Mouse (Mus musculus): Measurements from ENCODE around the gene Map3k15.

Gene Map3k15

DNA sequence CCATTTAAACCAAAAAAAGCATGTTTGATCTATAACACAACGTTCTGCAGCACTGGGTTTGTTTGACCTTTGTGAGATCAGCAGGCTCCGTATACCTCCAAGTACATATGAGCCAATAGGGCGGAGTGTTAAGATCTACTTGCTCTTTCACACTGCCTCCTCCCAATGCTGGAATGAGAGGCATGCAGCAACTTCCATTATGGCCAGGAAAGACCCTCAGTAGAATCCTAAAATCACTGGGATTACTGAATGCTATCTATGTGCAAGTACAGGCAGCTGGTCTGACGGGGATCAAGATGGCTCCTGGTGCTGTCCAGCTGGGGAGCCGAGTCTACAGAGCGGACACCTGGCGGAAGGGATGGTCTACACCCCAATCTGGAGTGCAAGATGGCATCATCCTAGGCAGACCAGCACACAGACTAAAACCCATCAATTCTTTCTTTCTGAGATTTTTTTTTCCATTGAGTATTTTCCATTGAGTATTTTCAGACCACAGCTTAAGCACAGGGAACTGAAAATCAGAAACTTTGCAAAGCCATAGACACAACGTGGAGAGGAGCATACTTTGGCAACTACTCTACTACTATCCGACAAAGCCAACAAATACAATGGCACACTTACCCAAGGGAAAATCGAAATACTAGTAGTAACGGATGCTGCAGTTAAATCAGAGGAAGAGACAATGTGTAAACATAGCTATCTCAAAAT is 146.1 kb downstream of the Map3k15 start:
- DNase-seq (ENCODE audit: extremely low spot score): no peak

DNA sequence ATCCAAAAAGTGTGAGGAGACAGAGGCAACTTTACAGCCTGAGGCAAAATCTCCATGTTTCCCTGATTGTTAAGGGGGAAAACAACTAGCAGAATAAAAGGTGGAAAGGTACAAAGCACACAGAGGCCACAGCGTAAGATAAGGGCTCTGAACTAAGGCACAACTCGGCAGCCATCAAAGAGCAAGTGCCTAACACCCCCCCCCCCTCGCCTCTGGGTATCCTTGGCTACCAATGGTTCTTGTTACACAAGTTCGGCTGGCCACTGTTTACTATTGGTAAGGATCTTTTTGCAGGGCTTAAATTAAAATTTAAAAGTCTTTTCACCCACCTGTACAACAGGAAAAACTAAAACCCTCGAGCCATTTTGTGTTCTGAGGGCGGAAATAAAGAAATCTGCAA is 147.5 kb downstream of the Map3k15 start:
- DNase-seq (ENCODE audit: extremely low spot score): peak; percentile 21

DNA sequence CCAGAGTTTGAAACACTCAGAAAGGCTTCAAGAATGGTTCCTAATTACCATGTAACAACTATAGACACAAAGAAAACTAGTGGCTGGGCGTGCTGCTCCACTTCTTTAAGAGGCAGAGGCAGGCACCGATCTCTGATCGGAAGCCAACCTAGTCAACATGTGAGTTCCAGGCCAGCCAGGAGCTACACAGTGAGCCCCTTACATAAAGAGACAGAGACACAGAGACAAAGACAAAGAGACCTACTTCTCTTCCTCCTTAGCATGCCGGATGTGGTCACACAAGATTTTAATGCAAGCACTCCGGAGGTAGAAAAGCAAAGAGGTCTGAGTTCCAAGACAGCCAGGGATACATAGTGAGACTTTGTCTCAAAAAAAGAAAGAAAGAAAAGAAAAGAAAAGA is 147.9 kb downstream of the Map3k15 start:
- DNase-seq (ENCODE audit: extremely low spot score): no peak

DNA sequence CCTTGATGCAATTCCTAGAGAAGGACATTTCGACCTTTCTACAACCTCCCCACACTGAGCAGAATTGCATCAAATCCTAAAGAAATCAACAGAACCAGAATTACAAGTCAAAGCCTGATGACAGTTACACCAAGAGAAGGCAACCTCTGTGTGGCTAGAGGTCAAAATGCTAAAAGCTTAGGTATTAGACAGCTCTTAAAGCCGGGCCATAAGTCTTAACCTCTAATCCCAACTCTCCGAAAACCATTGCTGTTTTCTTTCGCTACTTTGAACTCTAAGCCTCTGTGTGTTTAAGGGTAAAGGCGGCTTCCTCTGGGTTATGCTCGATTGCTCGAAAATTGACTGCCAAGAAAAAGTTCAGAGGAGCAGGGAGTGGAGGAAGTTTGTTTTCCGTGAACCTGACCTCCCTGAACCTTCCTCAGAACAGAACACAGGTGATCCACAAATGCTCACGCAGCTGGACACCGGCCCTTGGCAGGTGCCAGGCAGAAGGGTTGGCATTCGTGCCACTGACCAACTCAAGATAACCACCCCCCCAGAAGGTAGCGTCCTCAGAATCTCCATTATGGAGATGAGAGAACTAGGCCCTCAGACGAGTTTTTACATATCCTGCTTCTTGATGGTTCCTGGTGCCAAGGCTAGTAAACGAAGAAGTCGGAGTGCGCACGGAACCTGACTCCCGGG is 149.1 kb downstream of the Map3k15 start:
- DNase-seq (ENCODE audit: extremely low spot score): no peak

DNA sequence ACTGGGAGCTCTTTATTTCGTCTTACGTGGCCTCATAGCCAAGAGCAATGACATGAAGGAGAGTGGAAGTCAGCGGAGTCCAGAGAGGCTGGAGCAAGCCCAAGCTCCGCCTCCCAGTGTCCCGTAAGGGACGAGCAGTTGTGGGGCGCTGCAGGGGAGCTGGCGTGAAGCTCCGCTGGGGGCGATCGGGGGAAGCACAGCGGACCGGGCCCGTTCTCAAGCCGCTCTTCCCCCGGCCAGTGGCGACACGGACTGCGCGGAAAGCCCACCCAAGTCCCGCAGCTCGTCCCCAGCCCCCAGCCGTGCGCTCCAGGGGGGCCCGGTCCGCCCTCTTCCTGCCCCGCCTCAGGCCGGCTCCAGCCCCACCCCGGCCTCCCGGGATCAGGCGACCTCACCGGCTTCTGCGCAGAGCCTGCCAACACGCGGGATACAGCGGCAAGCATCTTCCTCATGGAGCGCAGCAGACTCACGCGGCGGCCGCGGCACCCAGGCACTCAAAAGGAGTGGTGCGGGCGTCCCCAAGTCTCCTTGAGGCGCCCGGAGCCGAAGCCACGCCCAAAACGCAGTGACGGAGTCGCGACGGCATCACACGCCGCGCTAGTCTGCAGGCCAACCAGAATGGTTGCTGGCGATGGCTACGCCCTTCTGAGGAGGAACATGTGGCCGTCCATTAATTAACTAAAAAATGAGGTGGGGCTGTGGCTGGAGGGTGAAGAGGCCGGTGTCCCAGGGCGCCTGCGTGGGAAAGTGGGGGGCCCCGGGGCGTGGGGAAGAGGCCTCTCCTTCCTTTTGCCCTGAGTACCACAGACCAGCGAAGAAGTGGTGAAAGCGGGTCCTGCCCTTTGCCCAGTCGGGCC is 149.9 kb downstream of the Map3k15 start, which contains the start of gene Pdha1:
TSS of gene Pdha1 (minus strand) at position 553 of the 857 bp plus-strand sequence.
- DNase-seq (ENCODE audit: extremely low spot score): peak; percentile 81

DNA sequence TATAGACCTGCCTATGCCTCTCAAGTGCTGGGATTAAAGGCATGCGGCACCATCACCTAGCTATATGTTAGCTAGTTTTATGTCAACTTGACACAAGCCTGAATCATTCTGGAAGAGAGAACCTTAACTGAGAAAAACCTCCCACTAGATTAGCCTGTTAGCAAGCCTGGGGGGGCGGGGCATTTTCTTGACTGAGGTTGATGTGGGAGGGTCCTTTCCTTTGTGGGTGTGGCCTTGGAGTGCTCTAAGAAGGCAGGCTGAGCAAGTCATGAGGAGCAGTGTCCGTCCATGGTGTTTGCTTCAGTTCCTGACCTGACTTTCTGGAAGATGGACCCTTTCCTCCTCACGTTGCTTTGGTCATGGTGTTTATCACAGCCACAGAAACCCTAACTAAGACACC is 158.6 kb downstream of the Map3k15 start:
- no peak for DNase-seq (ENCODE audit: extremely low spot score)

DNA sequence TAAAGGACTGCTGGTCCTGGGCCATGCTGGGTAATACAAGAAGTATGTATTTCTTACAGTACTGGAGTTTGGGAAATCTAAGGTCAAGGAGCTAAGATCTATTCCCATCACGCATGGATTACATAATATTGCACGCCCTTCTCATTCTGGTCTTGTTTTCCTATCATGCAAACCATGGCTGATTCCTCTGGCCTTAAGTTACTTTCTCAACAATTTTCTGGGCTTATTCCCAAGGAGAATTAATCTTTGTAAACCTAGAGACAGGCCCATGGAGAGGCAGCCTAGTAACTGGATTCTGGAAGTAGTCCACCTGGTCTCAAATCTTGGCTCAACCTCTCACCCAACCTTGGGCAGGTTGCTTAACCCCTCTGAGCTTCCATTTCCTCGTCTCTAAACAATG is 159.2 kb downstream of the Map3k15 start:
- DNase-seq (ENCODE audit: extremely low spot score): no peak

DNA sequence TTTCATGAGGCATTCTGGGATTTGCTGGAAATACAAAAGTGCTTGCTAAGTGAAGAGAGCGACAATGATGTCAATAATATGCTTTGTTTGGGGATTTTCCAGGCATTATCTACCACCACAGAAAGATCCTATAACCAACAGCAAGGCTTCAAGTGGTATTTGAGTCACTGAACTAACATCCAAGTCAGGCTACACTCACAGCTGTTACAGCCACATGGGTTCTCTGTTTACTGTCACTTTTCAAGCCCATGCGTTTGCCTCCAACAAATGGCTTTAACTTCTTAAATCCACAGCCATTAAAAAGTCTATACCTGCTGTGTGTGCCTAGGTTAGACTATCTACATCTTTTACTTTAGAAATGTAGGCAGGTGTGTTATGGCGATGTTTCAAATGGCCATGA is 160.6 kb downstream of the Map3k15 start:
- no peak for DNase-seq (ENCODE audit: extremely low spot score)

DNA sequence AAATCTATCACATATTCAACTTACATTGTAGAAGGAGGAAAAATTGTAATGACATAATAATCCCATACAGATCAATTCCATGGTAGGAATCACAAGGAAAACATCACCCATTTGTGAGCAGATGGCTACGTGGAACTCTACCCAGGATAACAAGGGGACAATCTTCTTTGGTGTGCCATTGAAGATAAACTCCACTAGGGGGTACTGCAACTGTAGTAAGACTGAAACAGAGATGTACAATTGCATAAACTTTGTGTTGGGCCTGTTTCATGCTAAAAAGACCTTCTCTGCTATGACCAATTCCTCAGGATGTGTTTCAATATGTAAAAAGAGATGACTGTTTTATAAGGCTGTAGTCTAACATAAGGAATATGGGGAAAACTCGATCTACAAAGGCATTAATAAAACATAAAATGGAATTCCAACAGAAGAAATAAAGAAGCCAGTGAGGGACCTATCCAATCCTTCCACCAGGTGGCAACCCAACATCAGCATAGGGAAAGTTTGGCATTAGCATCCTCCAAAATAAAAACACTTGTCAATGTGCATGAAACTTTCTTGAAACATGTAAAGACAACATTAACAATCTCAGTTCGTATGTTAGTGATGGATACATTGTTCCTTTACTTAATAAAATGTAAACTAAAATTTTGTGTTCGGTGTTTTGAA is 165.0 kb downstream of the Map3k15 start:
- DNase-seq (ENCODE audit: extremely low spot score): no peak

DNA sequence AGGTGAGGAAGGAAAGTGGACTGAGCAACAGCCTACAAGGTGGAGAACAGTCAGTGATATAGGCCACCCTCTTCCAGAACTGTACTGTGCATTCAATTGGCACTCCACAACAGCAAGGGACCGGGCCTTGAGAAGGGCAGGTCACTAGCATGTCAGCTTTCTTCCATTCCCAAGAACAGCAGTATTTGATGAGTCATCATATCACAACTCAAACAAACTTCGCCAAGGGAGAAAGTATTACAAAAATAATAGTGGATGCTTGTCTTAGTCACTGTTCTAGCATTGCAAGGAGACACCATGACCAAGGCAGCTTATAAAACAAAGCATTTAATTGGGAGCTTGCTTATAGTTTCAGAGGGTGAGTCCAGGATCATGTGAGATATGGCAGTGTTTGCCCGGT is 176.0 kb downstream of the Map3k15 start:
- no peak for DNase-seq (ENCODE audit: extremely low spot score)

DNA sequence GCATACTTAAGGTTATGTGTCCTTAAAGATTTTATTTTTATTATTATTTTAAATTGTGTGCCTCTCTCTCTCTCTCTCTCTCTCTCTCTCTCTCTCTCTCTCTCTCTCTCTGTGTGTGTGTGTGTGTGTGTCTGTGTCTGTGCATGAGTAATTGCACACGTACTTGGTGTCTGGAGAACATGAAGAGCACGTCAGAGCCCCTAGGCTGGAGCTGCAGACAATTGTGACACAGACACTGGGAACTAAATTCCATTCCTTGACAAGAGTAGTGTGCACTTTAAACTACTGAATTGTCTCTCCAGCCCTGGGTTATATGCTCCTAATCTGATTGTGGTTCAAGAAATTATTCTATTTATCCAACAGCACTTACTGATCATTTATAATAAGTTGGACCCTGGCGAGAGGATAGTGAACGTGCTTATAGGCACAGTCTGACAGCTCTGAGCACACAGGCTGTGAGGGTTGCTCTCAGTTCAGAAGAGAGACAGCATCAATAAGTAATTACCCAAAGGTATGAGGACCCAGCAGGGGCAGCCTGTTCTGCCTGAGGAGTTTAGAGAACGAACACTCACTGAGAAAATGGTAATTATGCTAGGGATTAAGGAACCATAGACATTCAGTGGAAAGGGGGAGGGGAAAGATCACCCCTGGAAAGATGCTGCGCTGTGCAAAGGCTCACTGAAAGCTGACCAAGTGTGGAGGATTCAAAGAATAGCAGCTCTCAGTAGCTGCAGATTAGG is 178.2 kb downstream of the Map3k15 start:
- DNase-seq (ENCODE audit: extremely low spot score): peak; percentile 2

DNA sequence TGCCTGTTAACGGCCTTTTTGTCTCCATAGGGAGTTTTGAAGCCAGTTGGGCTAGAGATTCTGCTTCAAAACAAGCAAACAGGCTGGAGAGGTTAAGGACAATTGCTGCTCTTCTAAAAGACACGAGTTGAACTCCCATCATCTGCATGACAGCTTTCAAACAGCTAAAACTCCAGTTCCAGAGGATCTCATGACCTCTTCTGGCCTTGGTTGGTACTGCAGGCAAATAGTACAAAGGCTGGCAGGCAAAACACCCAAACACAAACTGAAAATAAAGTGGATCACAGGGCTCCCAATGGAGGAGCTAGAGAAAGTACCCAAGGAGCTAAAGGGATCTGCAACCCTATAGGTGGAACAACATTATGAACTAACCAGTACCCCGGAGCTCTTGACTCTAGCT is 181.9 kb downstream of the Map3k15 start:
- peak; percentile 53 for DNase-seq (ENCODE audit: extremely low spot score)
